Mouse (Mus musculus): ENCODE measurements at regions not wholly inside any gene's neighbourhood (a gene's known extent, or its start where the extent isn't known, plus 50 kb on each side); places are given as distances from the start of the nearest gene placed in this dataset.

DNA sequence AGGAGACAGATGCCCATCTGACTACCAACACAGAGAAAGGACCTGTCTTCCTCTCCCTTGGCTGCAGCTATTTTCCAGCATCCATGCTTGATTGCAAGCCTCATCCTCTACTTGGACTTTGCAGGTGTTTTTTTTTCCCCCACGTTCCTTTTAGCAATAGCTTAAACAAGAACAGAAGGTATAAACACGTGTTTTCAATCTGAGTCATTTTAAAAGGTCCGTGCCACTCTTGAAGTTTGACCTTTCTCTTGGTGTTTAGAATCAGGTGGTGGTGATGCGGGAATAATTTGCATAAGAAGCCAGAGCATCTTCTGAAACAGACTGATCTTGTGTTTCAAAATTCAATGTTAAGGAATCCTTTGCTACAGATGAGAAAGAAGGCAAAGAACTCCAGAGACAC is 86.3 kb upstream of the App start:
- ATAC-seq (ENCODE audit: low FRiP score), result no peak
- Histone ChIP-seq H3K4me3 (no peak overlapping the region), H3K27ac (no peak overlapping the region), H3K36me3 (no peaks in the 10 kb centered on the region), H3K27me3 (no peaks in the 10 kb centered on the region), H3K4me1 (no peaks in the 10 kb centered on the region), H3K4me2 (replicated peaks) (no peak overlapping the region), H3K9me3 (replicated peaks) (no peaks in the 10 kb centered on the region), H3K9ac (no peak overlapping the region)
- WGBS, result 64% methylated on average over 4 of the region's 4 CpGs

GRCm38 (mm10) chr16:85247301-85247700 is 73.7 kb upstream of the App start:
- WGBS, result 81% methylated on average over 1 of the region's 1 CpGs
- Histone ChIP-seq H3K9me3 (replicated peaks) (no peaks in the 10 kb centered on the region), H3K4me2 (replicated peaks) (no peak overlapping the region), H3K9ac (no peak overlapping the region), H3K36me3 (no peaks in the 10 kb centered on the region), H3K27me3 (no peaks in the 10 kb centered on the region), H3K27ac (no peak overlapping the region), H3K4me1 (no peaks in the 10 kb centered on the region), H3K4me3 (no peak overlapping the region)
- no peak for ATAC-seq (ENCODE audit: low FRiP score)

DNA sequence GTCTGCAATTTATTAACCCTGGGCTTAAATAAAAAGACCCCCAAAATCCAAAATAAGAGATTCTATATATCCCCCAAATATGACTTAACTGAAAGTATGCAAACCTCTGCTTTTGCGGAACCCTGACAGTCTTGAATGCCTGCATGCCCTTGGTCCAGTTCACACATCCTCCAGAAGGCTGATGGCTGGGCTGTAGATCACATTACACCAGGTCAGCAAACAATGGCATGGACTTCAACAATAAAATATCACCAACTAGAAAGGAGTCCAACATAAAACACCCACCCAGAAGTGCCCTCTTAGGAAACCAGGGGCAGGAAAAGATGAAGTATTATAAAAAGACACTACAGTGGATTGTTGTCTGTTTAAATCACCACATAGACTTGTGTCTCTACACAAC is 59.5 kb upstream of the App start:
- 90% methylated on average over 1 of the region's 1 CpGs for WGBS
- H3K27ac ChIP-seq, result no peak overlapping the region
- H3K9me3 ChIP-seq (replicated peaks), result no peaks in the 10 kb centered on the region
- no peaks in the 10 kb centered on the region for H3K4me1 ChIP-seq
- H3K9ac ChIP-seq, result no peak overlapping the region
- H3K36me3 ChIP-seq, result no peaks in the 10 kb centered on the region
- no peaks in the 10 kb centered on the region for H3K27me3 ChIP-seq
- no peak for ATAC-seq (ENCODE audit: low FRiP score)
- H3K4me3 ChIP-seq, result no peak overlapping the region
- H3K4me2 ChIP-seq (replicated peaks), result no peak overlapping the region

GRCm38 (mm10) chr16:85231908-85232467 is 58.4 kb upstream of the App start:
- H3K4me2 ChIP-seq (replicated peaks), result no peak overlapping the region
- WGBS, result 68% methylated on average over 6 of the region's 6 CpGs
- H3K27ac ChIP-seq, result no peak overlapping the region
- H3K4me3 ChIP-seq, result no peak overlapping the region
- H3K27me3 ChIP-seq, result no peaks in the 10 kb centered on the region
- no peaks in the 10 kb centered on the region for H3K36me3 ChIP-seq
- H3K9ac ChIP-seq, result no peak overlapping the region
- no peaks in the 10 kb centered on the region for H3K4me1 ChIP-seq
- no peaks in the 10 kb centered on the region for H3K9me3 ChIP-seq (replicated peaks)
- ATAC-seq (ENCODE audit: low FRiP score), result no peak

- no peak overlapping the region for H3K4me3 ChIP-seq
- no peak overlapping the region for H3K9ac ChIP-seq
- WGBS, result 50% methylated on average over 2 of the region's 2 CpGs
These were observed 57.8 kb upstream of the App start for GRCm38 (mm10) chr16:85231330-85231729.

DNA sequence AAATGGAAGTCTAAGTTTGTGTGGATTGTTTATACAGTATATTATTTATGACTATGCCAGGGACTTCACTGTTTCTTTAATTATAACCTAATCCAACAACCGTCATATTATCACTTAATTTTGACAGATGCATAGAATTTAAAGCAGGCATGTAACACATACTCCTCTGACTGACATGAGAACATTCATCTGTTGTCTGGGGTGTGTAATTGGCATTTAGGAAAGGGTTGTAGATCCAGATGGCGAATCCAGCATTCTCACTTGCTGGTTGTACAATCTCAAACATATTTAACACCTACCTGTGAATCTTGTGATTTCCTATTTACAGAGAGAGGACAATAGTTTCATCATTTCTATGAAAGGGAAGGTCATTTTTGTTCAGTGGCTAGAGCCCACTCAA is 50.8 kb upstream of the App start:
- Histone ChIP-seq H3K4me1 (no peaks in the 10 kb centered on the region), H3K36me3 (no peaks in the 10 kb centered on the region), H3K9me3 (replicated peaks) (no peaks in the 10 kb centered on the region), H3K9ac (no peak overlapping the region), H3K27me3 (no peaks in the 10 kb centered on the region), H3K4me3 (no peak overlapping the region), H3K27ac (no peak overlapping the region), H3K4me2 (replicated peaks) (no peak overlapping the region)
- 84% methylated on average over 2 of the region's 2 CpGs for WGBS
- ATAC-seq (ENCODE audit: low FRiP score), result no peak

More at GRCm38 (mm10) chr16:85231330-85231729, 57.8 kb upstream of the App start:
- ATAC-seq (ENCODE audit: low FRiP score), result no peak
- Histone ChIP-seq H3K27me3 (no peaks in the 10 kb centered on the region), H3K4me1 (no peaks in the 10 kb centered on the region), H3K36me3 (no peaks in the 10 kb centered on the region), H3K27ac (no peak overlapping the region), H3K9me3 (replicated peaks) (no peaks in the 10 kb centered on the region), H3K4me2 (replicated peaks) (no peak overlapping the region)
